ENCODE assay signal across 8 mouse cellular contexts in genomic region chr14:101517341-101517740, GRCm38 (mm10).
A peak's percentile ranks its signal among the peaks of the same experiment; 100 is the strongest.
DNase-seq lines count a peak whose midpoint lies in the region; ATAC-seq lines count a peak whose summit lies in the region.

No protein-coding gene starts in this region.

- H3K9me3 ChIP-seq in heart, embryonic 12.5 days (replicated peaks), result no peaks in the 10 kb centered on the region

- 23% methylated on average over 5 of the region's 5 CpGs for WGBS in heart, embryonic 12.5 days

- H3K4me3 ChIP-seq in heart, embryonic 12.5 days, result no peak overlapping the region

- DNase-seq in heart, adult 18-20 months, result peak; percentile 26 to 68
- DNase-seq in thymus, postnatal 25 days, result peak; percentile 10
- no peak for DNase-seq in thymus, adult 18-20 months
- DNase-seq in cerebellum, adult 8-10 months, result peak; percentile 51
- DNase-seq in kidney, postnatal 4 days, result peak; percentile 38 to 43
- DNase-seq in gastrocnemius, postnatal 36 days, result no peak

- H3K27me3 ChIP-seq in heart, embryonic 12.5 days (replicated peaks), result no peaks in the 10 kb centered on the region

- no peak overlapping the region for H3K27ac ChIP-seq in heart, embryonic 12.5 days (ENCODE audit: poor library complexity, severe bottlenecking)

- H3K36me3 ChIP-seq in heart, embryonic 12.5 days, result no peaks in the 10 kb centered on the region

- no peak for ATAC-seq in heart, embryonic 12.5 days (ENCODE audit: insufficient number of reproducible peaks, low FRiP score)
- no peak for ATAC-seq in erythroblast, adult 5-6 weeks (replicated peaks; ENCODE audit: low FRiP score, poor library complexity, severe bottlenecking)

- H3K4me1 ChIP-seq in heart, embryonic 12.5 days (replicated peaks), result peaks cover 29% of the 10 kb centered on the region

- H3K4me2 ChIP-seq in heart, embryonic 12.5 days, result no peak overlapping the region

- intact Hi-C loops in gastrocnemius, postnatal 36 days (cut with DNase I), result loop anchor here (2.0 kb wide), 1 partner anchor 91 kb away; the partner anchor contains the start of gene Tbc1d4

- H3K9ac ChIP-seq in heart, embryonic 12.5 days, result no peak overlapping the region

Comparison
In these comparisons a context has a peak if more than half of its experiments do, and no peak if none do; other contexts are left out.
1. DNase-seq: peak in heart, adult 18-20 months (2 of 2), thymus, postnatal 25 days (single experiment), cerebellum, adult 8-10 months (single experiment) and kidney, postnatal 4 days (2 of 2); none in thymus, adult 18-20 months (0 of 2) and gastrocnemius, postnatal 36 days (0 of 2).